Mouse (Mus musculus) heart, adult 2 months (tissue): ENCODE results near the gene Dcaf8. TPM values are rescaled to one million over a fixed set of nuclear protein-coding genes. Genes with fewer than 3 reads are reported as not detected.
A peak's percentile ranks its signal among the peaks of the same experiment; 100 is the strongest.

ENCODE experiments used
- DNase-seq, 2 experiments: peaks; one replicate each; pipeline ENCODE4 v3.0.0; 2021
- H3K27ac ChIP-seq: fragments of 200-600 bp; 2 replicates; pipeline ENCODE4 v1.8.1; 2022
- H3K27me3 ChIP-seq: fragments of 200-500 bp; 2 replicates; pipeline ENCODE4 v1.6.1; 2012; ENCODE audit warnings: mild to moderate bottlenecking, low read length, inconsistent platforms, mixed read lengths; ENCODE audit not compliant: control insufficient read depth, insufficient read depth
- H3K36me3 ChIP-seq: fragments of 200-500 bp; 2 replicates; pipeline ENCODE4 v1.6.1; 2012; ENCODE audit warnings: low read length, inconsistent platforms; ENCODE audit not compliant: control insufficient read depth, insufficient read depth
- H3K4me1 ChIP-seq: fragments of 200-500 bp; 2 replicates; pipeline ENCODE4 v1.6.1; 2011; ENCODE audit warnings: low read length; ENCODE audit not compliant: control insufficient read depth, insufficient read depth
- H3K4me3 ChIP-seq: fragments of 200-600 bp; 2 replicates; pipeline ENCODE4 v1.8.1; 2022
- H3K79me2 ChIP-seq: fragments of 200-500 bp; replicated peaks from 2 replicates; pipeline ENCODE4 v1.6.1; 2012; ENCODE audit warnings: mild to moderate bottlenecking, inconsistent platforms, low read length, moderate library complexity, mixed read lengths; ENCODE audit not compliant: control insufficient read depth, insufficient read depth
- H3K9ac ChIP-seq: fragments of 200-500 bp; 2 replicates; pipeline ENCODE4 v1.6.1; 2012; ENCODE audit warnings: low read depth, mild to moderate bottlenecking, control low read depth, inconsistent platforms, low read length, mixed read lengths
- CTCF ChIP-seq: fragments of 200-600 bp; IDR thresholded peaks from 2 replicates; pipeline ENCODE4 v1.8.1; 2022; ENCODE audit warnings: antibody characterized with exemption, mild to moderate bottlenecking, moderate library complexity
- EP300 ChIP-seq: fragments of 200-500 bp; IDR thresholded peaks from 2 replicates; pipeline ENCODE4 v1.6.1; 2011; ENCODE audit warnings: low read depth, low read length, control low read depth; ENCODE audit not compliant: insufficient read depth
- POLR2A ChIP-seq: fragments of 200-500 bp; IDR thresholded peaks from 2 replicates; pipeline ENCODE4 v1.6.1; 2011; ENCODE audit warnings: mild to moderate bottlenecking, low read depth, low read length, control low read depth; ENCODE audit not compliant: insufficient read depth
- WGBS: fragments of 180-500 bp; shearing (Covaris S2); methylation state at CpG from one replicate; pipeline ENCODE4 v1.1.7; 2018; 5-methylcytosine and 5-hydroxymethylcytosine counted together
- intact Hi-C: fragments of 180-260 bp; cut with DNase I; formaldehyde crosslinking; loops from one replicate; pipeline ENCODE4 v1.15.1; 2025
- polyA plus RNA-seq: library from polyadenylated mRNA; depleted of rRNA; stranded (reverse); fragments of >200 nt; gene quantifications from 2 replicates; pipeline ENCODE4 v1.2.3, GENCODE M21; 2012
- total RNA-seq, 2 experiments: library from RNA; stranded (reverse); gene quantifications; 2 replicates each; pipeline ENCODE4 v1.2.3; 2021

The Dcaf8 gene
- total and polyA plus RNA-seq, 3 experiments: 62.7 to 116 (median 100) TPM

DNA sequence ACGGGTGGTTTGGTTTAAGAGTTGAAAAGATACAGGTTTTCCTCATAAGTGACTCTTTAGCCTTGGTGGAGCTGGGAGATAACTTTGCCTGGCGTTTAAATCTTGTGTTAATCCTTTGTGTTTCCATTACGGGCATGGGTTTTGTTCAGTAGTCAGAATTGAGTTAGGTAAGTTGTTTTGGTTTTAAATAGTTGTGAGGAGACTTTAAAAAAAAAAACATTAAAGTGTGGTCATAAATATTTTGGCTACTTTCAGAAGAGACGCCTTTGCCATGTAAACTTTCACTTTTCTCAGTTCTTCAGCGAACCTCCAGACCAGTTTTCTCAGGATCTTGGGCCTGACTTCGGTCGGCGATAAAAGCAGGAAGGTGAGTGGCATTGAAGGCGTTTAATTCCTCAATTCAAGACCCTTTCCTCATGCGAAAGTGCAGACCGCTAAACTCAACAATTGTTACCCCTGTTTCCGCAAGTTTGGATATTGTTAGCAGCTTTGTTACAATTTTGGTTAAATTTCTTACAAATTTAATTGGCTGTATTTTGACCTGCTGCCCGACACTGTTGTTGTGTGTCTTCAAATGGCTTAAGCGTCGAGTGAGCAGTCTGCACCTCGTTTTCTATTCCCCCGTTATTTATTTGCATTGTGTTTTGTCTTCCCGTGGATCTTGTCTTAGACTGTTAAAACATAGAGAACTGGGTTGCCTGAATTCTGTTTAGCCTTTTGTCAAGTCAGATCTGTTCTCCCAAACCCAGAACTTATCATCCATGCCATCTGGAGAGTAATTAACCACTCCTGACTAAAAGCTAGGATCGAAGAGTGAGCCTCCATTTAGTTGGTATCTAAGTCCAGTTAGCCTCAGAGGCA is 1.3 kb downstream of the Dcaf8 start:
- intact Hi-C loops: loop anchor here (1.0 to 2.0 kb wide), 2 partner anchors 68 to 161 kb away; no protein-coding TSS in a partner anchor
- no peaks in the 10 kb centered on the region for H3K27me3 ChIP-seq
- peak overlapping the region; percentile 99 for H3K27ac ChIP-seq
- H3K36me3 ChIP-seq: peaks cover 30% of the 10 kb centered on the region
- no peak for DNase-seq
- no peak for TF ChIP-seq POLR2A
- no peak for TF ChIP-seq EP300
- TF ChIP-seq CTCF: no peak
- peaks cover 3% of the 10 kb centered on the region; the same call in 1 of the 2 replicates for H3K4me1 ChIP-seq
- peak overlapping the region; percentile 100 for H3K9ac ChIP-seq
- H3K4me3 ChIP-seq: peak overlapping the region; percentile 100
- peaks cover 5% of the 10 kb centered on the region for H3K79me2 ChIP-seq
- WGBS: 9% methylated on average over 19 of the region's 19 CpGs

DNA sequence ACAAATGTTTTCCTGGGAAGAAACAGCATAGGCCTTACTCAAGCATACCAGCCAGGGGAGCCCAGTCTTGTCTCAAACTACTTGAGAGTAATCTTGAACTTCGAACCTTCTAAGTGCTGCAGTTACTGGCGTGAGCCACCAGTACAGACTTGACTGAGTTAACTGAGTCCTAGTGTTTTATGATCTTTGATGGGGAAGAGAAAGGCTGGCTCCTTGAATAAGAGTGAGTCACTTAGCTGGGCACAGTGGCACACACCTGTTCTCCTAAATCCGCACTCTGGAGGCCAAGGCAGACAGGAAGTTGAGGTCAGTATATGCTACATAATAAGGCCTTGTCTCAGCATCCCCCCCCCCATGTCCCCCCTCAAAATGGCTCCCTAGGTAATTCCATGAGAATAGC is 6.7 kb downstream of the Dcaf8 start:
- 87% methylated on average over 3 of the region's 3 CpGs for WGBS
- Histone ChIP-seq H3K36me3 (peaks cover 31% of the 10 kb centered on the region), H3K79me2 (peaks cover 11% of the 10 kb centered on the region), H3K27ac (no peak overlapping the region), H3K9ac (no peak overlapping the region), H3K27me3 (no peaks in the 10 kb centered on the region), H3K4me3 (no peak overlapping the region), H3K4me1 (peaks cover 3% of the 10 kb centered on the region; the same call in 1 of the 2 replicates)
- no peak for DNase-seq
- intact Hi-C loops: no loop called here
- no peak for TF ChIP-seq POLR2A
- TF ChIP-seq EP300: no peak
- no peak for TF ChIP-seq CTCF

DNA sequence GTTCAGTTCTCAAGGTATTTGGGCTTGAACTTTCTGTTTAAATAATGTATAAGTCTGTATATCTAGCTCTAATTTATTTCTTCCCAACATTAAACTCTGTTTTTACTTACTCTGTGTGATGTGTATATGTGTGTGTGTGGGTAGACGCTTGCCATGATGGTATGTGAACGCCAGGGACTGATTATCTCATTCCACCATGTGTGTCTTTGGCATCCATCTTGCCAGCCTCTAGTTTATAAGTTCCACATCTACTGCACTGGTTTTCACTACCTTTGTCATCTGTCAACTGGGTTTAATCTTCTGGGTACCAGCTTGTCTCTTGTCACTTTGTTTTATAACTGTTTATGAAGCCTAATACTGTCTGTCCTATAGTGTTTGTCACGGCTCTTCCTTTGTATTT is 7.6 kb downstream of the Dcaf8 start:
- Histone ChIP-seq H3K36me3 (peaks cover 30% of the 10 kb centered on the region), H3K4me1 (no peaks in the 10 kb centered on the region; the same call in 1 of the 2 replicates), H3K27ac (no peak overlapping the region), H3K27me3 (no peaks in the 10 kb centered on the region), H3K79me2 (peaks cover 11% of the 10 kb centered on the region), H3K9ac (no peak overlapping the region), H3K4me3 (no peak overlapping the region)
- no peak for DNase-seq
- TF ChIP-seq CTCF (no peak), EP300 (no peak), POLR2A (no peak)
- intact Hi-C loops: no loop called here
- WGBS: 84% methylated on average over 3 of the region's 3 CpGs

DNA sequence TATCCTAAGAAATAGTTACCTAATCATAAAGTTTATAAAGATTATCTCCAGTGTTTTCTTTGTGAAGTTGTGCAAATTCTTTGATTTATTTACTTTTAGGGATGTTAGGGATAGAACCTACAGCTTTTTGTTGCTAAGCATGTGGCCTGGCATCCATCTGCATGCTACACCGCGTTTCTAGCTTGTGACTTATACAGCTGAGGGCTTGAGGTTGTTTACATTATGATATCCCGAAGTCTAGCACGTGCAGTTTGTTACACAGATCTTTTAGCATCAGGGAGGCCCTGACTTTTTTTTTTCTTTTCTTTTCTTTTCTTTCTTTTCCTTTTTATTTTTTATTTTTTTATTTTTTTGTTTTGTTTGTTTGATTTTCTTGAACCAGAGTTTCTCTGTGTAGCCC is 12.1 kb downstream of the Dcaf8 start:
- H3K27ac ChIP-seq: peak overlapping the region; percentile 82
- no peak for DNase-seq
- no peaks in the 10 kb centered on the region for H3K27me3 ChIP-seq
- H3K79me2 ChIP-seq: peaks cover 6% of the 10 kb centered on the region
- no peak overlapping the region for H3K4me3 ChIP-seq
- intact Hi-C loops: loop anchor here (5.0 kb wide), 1 partner anchor 37 kb away; no protein-coding TSS in a partner anchor
- no peak overlapping the region for H3K9ac ChIP-seq
- peaks cover 1% of the 10 kb centered on the region for H3K4me1 ChIP-seq
- WGBS: 20% methylated on average over 4 of the region's 4 CpGs
- H3K36me3 ChIP-seq: peaks cover 23% of the 10 kb centered on the region
- no peak for TF ChIP-seq EP300
- no peak for TF ChIP-seq CTCF

DNA sequence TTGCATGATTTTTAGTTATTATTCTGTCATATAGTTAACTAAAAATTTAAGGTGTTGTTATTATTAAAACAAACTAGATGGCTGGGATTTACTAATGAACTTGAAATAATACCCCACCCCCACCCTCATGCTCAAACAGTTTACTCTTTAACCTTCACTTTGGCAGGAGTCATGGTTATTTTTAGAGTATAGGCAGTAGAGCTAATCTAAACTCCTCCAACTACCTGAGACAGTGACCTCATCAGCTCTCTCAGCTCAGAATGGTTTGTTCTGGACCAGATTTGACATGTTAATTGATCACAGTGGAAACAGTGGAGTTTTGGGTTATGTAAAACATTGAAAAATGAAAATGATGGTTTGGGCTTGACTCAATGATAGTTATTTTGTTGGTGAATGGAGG is 12.6 kb downstream of the Dcaf8 start:
- DNase-seq: no peak
- peaks cover 1% of the 10 kb centered on the region for H3K4me1 ChIP-seq
- TF ChIP-seq EP300 (no peak), POLR2A (no peak), CTCF (no peak)

DNA sequence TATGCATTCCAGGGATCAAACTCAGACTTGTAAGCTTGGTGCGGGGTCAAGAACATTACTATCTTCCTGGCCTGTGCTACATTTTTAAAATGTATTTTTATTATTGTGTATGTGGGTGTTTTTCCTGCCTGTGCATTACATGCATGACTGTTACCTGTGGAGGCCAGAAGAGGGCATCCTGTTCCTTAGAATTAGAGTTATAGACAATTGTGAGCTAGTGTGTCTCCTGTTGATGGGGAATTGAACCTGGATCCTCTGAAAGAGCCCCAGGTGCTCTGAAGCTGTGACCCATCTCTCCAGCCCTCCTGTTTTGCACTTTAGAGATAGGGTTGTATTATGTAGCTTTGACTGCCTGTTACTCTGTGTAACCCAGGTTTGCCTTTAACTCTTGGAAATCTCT is 14.1 kb downstream of the Dcaf8 start:
- Histone ChIP-seq H3K9ac (no peak overlapping the region), H3K4me1 (peaks cover 1% of the 10 kb centered on the region), H3K79me2 (peaks cover 5% of the 10 kb centered on the region; the same call in 1 of the 2 replicates), H3K4me3 (no peak overlapping the region), H3K36me3 (peaks cover 22% of the 10 kb centered on the region), H3K27me3 (no peaks in the 10 kb centered on the region), H3K27ac (peak overlapping the region; percentile 82; the same call in 1 of the 2 replicates)
- intact Hi-C loops: loop anchor here (1.0 to 5.0 kb wide), 4 partner anchors 35 to 148 kb away; no protein-coding TSS in a partner anchor
- TF ChIP-seq EP300 (no peak), POLR2A (no peak), CTCF (peak; percentile 91)
- DNase-seq: peak in 1 of 2 experiments; percentile 27
- WGBS: 70% methylated on average over 1 of the region's 1 CpGs

More for the DNA sequence above, 12.6 kb downstream of the Dcaf8 start:
- peak overlapping the region; percentile 82 for H3K27ac ChIP-seq
- H3K27me3 ChIP-seq: no peaks in the 10 kb centered on the region
- H3K4me3 ChIP-seq: no peak overlapping the region
- H3K36me3 ChIP-seq: peaks cover 24% of the 10 kb centered on the region
- H3K9ac ChIP-seq: no peak overlapping the region
- peaks cover 6% of the 10 kb centered on the region for H3K79me2 ChIP-seq
- intact Hi-C loops: loop anchor here (5.0 kb wide), 1 partner anchor 37 kb away; no protein-coding TSS in a partner anchor
